Mouse (Mus musculus) MEL (cell line): ENCODE measurements around the gene Afp. TPM values are rescaled to one million over a fixed set of nuclear protein-coding genes. Genes with fewer than 3 reads are reported as not detected.

Experiments used
- DNase-seq: peaks from one replicate; pipeline ENCODE4 v3.0.0; 2011; ENCODE audit warnings: low read depth, low spot score
- H3K27ac ChIP-seq: 2 replicates; pipeline ENCODE4 v1.5.1; 2012; ENCODE audit warnings: low read depth, mild to moderate bottlenecking, control low read depth, low read length, moderate library complexity; ENCODE audit not compliant: control insufficient read depth
- H3K27me3 ChIP-seq, 2 experiments: fragments of 150-350 bp in 1 of 2; sonication (generic) in 1 of 2; 2 replicates each; pipeline ENCODE4 v1.6.1; 2012; ENCODE audit warnings: low read length in 2 of 2, mild to moderate bottlenecking in 2 of 2, improper control_type of control experiment in 1 of 2, moderate library complexity in 1 of 2; ENCODE audit not compliant: insufficient read depth in 2 of 2, control insufficient read depth in 1 of 2
- H3K36me3 ChIP-seq, 2 experiments: 2 replicates each; pipeline ENCODE4 v1.6.1; 2012 to 2014; ENCODE audit warnings: low read length in 2 of 2, improper control_type of control experiment in 1 of 2, inconsistent platforms in 1 of 2, mild to moderate bottlenecking in 1 of 2; ENCODE audit not compliant: insufficient read depth in 2 of 2, control insufficient read depth in 1 of 2
- H3K4me1 ChIP-seq, 2 experiments: fragments of 150-350 bp in 1 of 2; sonication (generic) in 1 of 2; 2 replicates each; pipeline ENCODE4 v1.6.1; 2012; ENCODE audit warnings: low read length in 2 of 2, improper control_type of control experiment in 1 of 2, mild to moderate bottlenecking in 1 of 2; ENCODE audit not compliant: insufficient read depth in 2 of 2, control insufficient read depth in 1 of 2
- H3K4me3 ChIP-seq, 2 experiments: fragments of 150-350 bp in 1 of 2; sonication (generic) in 1 of 2; 2 replicates each; pipeline ENCODE4 v1.5.1; 2012; ENCODE audit warnings: low read depth in 2 of 2, low read length in 2 of 2, mild to moderate bottlenecking in 2 of 2, moderate library complexity in 2 of 2, control low read depth in 1 of 2, improper control_type of control experiment in 1 of 2; ENCODE audit not compliant: control insufficient read depth in 1 of 2, insufficient read depth in 1 of 2
- H3K79me2 ChIP-seq: 2 replicates; pipeline ENCODE4 v1.6.1; 2012; ENCODE audit warnings: mild to moderate bottlenecking, low read length, moderate library complexity; ENCODE audit not compliant: control insufficient read depth, poor library complexity, insufficient read depth
- H3K9ac ChIP-seq: 2 replicates; pipeline ENCODE4 v1.6.1; 2012; ENCODE audit warnings: low read depth, mild to moderate bottlenecking, control low read depth, low read length, moderate library complexity; ENCODE audit not compliant: control insufficient read depth, poor library complexity, severe bottlenecking
- H3K9me3 ChIP-seq: fragments of 150-350 bp; sonication (generic); replicated peaks from 2 replicates; pipeline ENCODE4 v1.6.1; 2012; ENCODE audit warnings: mild to moderate bottlenecking, low read length, improper control_type of control experiment, moderate library complexity; ENCODE audit not compliant: insufficient read depth
- BHLHE40 ChIP-seq: IDR thresholded peaks from 2 replicates; pipeline ENCODE4 v1.6.1; 2012; ENCODE audit warnings: low read depth, mild to moderate bottlenecking, inconsistent platforms, low read length, improper control_type of control experiment, borderline replicate concordance
- CHD2 ChIP-seq: IDR thresholded peaks from 2 replicates; pipeline ENCODE4 v1.6.1; 2011; ENCODE audit warnings: low read length, improper control_type of control experiment
- EP300 ChIP-seq, 2 experiments: IDR thresholded peaks; 2 replicates each; pipeline ENCODE4 v1.6.1; 2011; ENCODE audit warnings: improper control_type of control experiment in 2 of 2, low read length in 2 of 2, low read depth in 1 of 2, mild to moderate bottlenecking in 1 of 2
- ETS1 ChIP-seq: IDR thresholded peaks from 2 replicates; pipeline ENCODE4 v1.6.1; 2012; ENCODE audit warnings: low read depth, mild to moderate bottlenecking, inconsistent platforms, low read length, improper control_type of control experiment, moderate library complexity
- GABPA ChIP-seq: IDR thresholded peaks from 2 replicates; pipeline ENCODE4 v1.6.1; 2012; ENCODE audit warnings: low read depth, mild to moderate bottlenecking, inconsistent platforms, low read length, improper control_type of control experiment, moderate library complexity
- GATA1 ChIP-seq: IDR thresholded peaks from 2 replicates; pipeline ENCODE4 v1.6.1; 2011; ENCODE audit warnings: low read depth, low read length, improper control_type of control experiment
- JUND ChIP-seq: IDR thresholded peaks from 2 replicates; pipeline ENCODE4 v1.6.1; 2011; ENCODE audit warnings: low read depth, mild to moderate bottlenecking, improper control_type of control experiment, low read length
- MXI1 ChIP-seq: IDR thresholded peaks from 2 replicates; pipeline ENCODE4 v1.6.1; 2011; ENCODE audit warnings: mild to moderate bottlenecking, low read depth, low read length, improper control_type of control experiment
- NELFE ChIP-seq: IDR thresholded peaks from 2 replicates; pipeline ENCODE4 v1.6.1; 2011; ENCODE audit warnings: low read depth, low read length, improper control_type of control experiment
- NRF1 ChIP-seq: IDR thresholded peaks from 2 replicates; pipeline ENCODE4 v1.6.1; 2014; ENCODE audit warnings: low read depth, mild to moderate bottlenecking, inconsistent platforms, low read length, improper control_type of control experiment, moderate library complexity; ENCODE audit not compliant: poor library complexity, insufficient read depth, severe bottlenecking
- POLR2A ChIP-seq, 2 experiments: IDR thresholded peaks; 2 replicates each; pipeline ENCODE4 v1.6.1; 2011 to 2012; ENCODE audit warnings: low read length in 2 of 2, mild to moderate bottlenecking in 2 of 2, control low read depth in 1 of 2, improper control_type of control experiment in 1 of 2, low read depth in 1 of 2, moderate library complexity in 1 of 2; ENCODE audit not compliant: control insufficient read depth in 1 of 2, insufficient read depth in 1 of 2, poor library complexity in 1 of 2
- POLR2AphosphoS2 ChIP-seq: IDR thresholded peaks from 2 replicates; pipeline ENCODE4 v1.6.1; 2011; ENCODE audit warnings: low read length, improper control_type of control experiment
- RAD21 ChIP-seq: IDR thresholded peaks from 2 replicates; pipeline ENCODE4 v1.6.1; 2011; ENCODE audit warnings: mild to moderate bottlenecking, low read depth, low read length, improper control_type of control experiment
- TAL1 ChIP-seq: IDR thresholded peaks from 2 replicates; pipeline ENCODE4 v1.6.1; 2012; ENCODE audit warnings: mild to moderate bottlenecking, inconsistent platforms, low read length, moderate library complexity, mixed read lengths
- UBTF ChIP-seq: IDR thresholded peaks from 2 replicates; pipeline ENCODE4 v1.6.1; 2012; ENCODE audit warnings: low read depth, mild to moderate bottlenecking, inconsistent platforms, low read length, improper control_type of control experiment, moderate library complexity, borderline replicate concordance; ENCODE audit not compliant: insufficient read depth
- USF1 ChIP-seq: IDR thresholded peaks from 2 replicates; pipeline ENCODE4 v1.6.1; 2014; ENCODE audit warnings: low read depth, mild to moderate bottlenecking, inconsistent platforms, low read length, improper control_type of control experiment, moderate library complexity
- polyA plus RNA-seq, 2 experiments: library from polyadenylated mRNA; stranded (reverse) in 1 of 2; unstranded in 1 of 2; fragments of >175 nt in 1 of 2; fragments of >200 nt in 1 of 2; gene quantifications; 2 replicates each; pipeline versions ENCODE4 v1.2.1 to v1.2.4; 2012; ENCODE audit warnings: low replicate concordance in 2 of 2, low read depth in 1 of 2; ENCODE audit not compliant: insufficient read length in 2 of 2, insufficient read depth in 1 of 2, missing spikeins in 1 of 2
- total RNA-seq: library from RNA; depleted of rRNA; stranded (reverse); fragments of 300-350 nt; gene quantifications from 2 replicates; pipeline ENCODE4 v1.2.3, GENCODE M21; 2012

Gene Afp
- total and polyA plus RNA-seq, 3 experiments = 0.15 to 0.39 TPM; not detected in 1

GRCm38 (mm10) chr5:90488323-90488722 is 2.2 kb upstream of the Afp start:
- Histone ChIP-seq H3K36me3 (no peaks in the 10 kb centered on the region), H3K27me3 (no peaks in the 10 kb centered on the region; a peak in 1 of 4 replicates), H3K79me2 (no peaks in the 10 kb centered on the region), H3K4me3 (no peak overlapping the region), H3K9ac (no peak overlapping the region), H3K4me1 (no peaks in the 10 kb centered on the region), H3K9me3 (no peaks in the 10 kb centered on the region), H3K27ac (no peak overlapping the region)
- TF ChIP-seq NRF1 (no peak), POLR2A (IDR thresholded peaks at IDR 0.05; ENCODE audit: control insufficient read depth in 1 of 2, insufficient read depth in 1 of 2, low read depth in 1 of 2, low read length in 2 of 2, poor library complexity in 1 of 2) (no peak), MXI1 (no peak), TAL1 (no peak), EP300 (IDR thresholded peaks at IDR 0.05; ENCODE audit: low read depth in 1 of 2, low read length in 2 of 2) (no peak)
- DNase-seq = no peak

GRCm38 (mm10) chr5:90492440-90492839 is 1.9 kb downstream of the Afp start:
- Histone ChIP-seq H3K9ac (no peak overlapping the region), H3K36me3 (no peaks in the 10 kb centered on the region), H3K9me3 (no peaks in the 10 kb centered on the region), H3K79me2 (no peaks in the 10 kb centered on the region), H3K4me3 (no peak overlapping the region), H3K27me3 (peaks cover 2 to 5% of the 10 kb centered on the region in 2 experiments), H3K27ac (no peak overlapping the region), H3K4me1 (no peaks in the 10 kb centered on the region)
- TF ChIP-seq JUND = no peak
- TF ChIP-seq TAL1 = no peak
- no peak for TF ChIP-seq NELFE
- TF ChIP-seq EP300 (IDR thresholded peaks at IDR 0.05; ENCODE audit: low read depth in 1 of 2, low read length in 2 of 2) = no peak
- no peak for TF ChIP-seq USF1
- TF ChIP-seq UBTF = no peak
- no peak for TF ChIP-seq BHLHE40
- TF ChIP-seq CHD2 = no peak
- TF ChIP-seq GABPA = no peak
- no peak for TF ChIP-seq GATA1
- TF ChIP-seq RAD21 = no peak
- no peak for TF ChIP-seq POLR2AphosphoS2
- DNase-seq = no peak

DNA sequence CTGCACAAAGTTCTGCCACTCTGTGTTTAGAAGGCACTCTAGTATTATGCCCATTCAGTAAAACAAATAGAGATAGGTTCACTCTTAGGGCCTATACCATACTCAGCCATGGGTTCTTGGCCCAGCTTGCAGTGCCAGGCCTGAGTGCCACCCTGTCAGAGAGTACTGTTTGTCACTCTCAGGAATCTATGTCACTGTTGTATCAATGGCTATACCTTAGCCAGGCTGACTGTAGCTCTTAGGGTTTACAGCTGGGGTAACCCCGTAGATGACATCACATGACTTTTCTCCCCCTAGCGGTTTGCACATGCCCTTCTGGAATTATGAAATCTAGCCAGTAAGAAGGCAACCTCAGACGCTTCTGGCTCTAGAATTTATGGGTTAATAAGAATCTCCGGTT is 3.8 kb downstream of the Afp start:
- TF ChIP-seq MXI1 (no peak), JUND (no peak), POLR2AphosphoS2 (no peak), CHD2 (no peak), ETS1 (no peak), NELFE (no peak)
- Histone ChIP-seq H3K4me3 (no peak overlapping the region), H3K9me3 (no peaks in the 10 kb centered on the region), H3K4me1 (no peaks in the 10 kb centered on the region), H3K36me3 (no peaks in the 10 kb centered on the region), H3K27ac (no peak overlapping the region), H3K79me2 (no peaks in the 10 kb centered on the region), H3K9ac (no peak overlapping the region), H3K27me3 (peaks cover 7 to 9% of the 10 kb centered on the region in 2 experiments)
- DNase-seq = no peak
